Mouse (Mus musculus) liver, embryonic 14.5 days (tissue): ENCODE results near the gene Sdk1. TPM values are rescaled to one million over a fixed set of nuclear protein-coding genes. Genes with fewer than 3 reads are reported as not detected.

Experiments
- ATAC-seq: fragments of 200-750 bp; cut with Nextera tagmentation; 2 replicates; pipeline ENCODE4 v1.8.0; 2017; ENCODE audit warnings: moderate number of reproducible peaks, mild to moderate bottlenecking, moderate library complexity; ENCODE audit not compliant: insufficient read depth
- DNase-seq, 3 experiments: peaks; one replicate each; pipeline ENCODE4 v3.0.0-alpha.2; 2012 to 2013; ENCODE audit warnings: low read depth in 3 of 3, low spot score in 3 of 3
- H3K27ac ChIP-seq: fragments of 300-500 bp; sonication (generic); 2 replicates; pipeline ENCODE4 v1.5.1; 2014; ENCODE audit warnings: moderate library complexity, mild to moderate bottlenecking, control low read depth, inconsistent platforms
- H3K27me3 ChIP-seq: fragments of 300-500 bp; sonication (generic); 2 replicates; pipeline ENCODE4 v1.6.1; 2014; ENCODE audit warnings: mild to moderate bottlenecking, low read length, moderate library complexity; ENCODE audit not compliant: control insufficient read depth, insufficient read depth
- H3K36me3 ChIP-seq: fragments of 300-500 bp; sonication (generic); replicated peaks from 2 replicates; pipeline ENCODE4 v1.6.1; 2014; ENCODE audit warnings: low read depth; ENCODE audit not compliant: control insufficient read depth, insufficient read depth
- H3K4me1 ChIP-seq, 2 experiments: fragments of 200-500 bp in 1 of 2; fragments of 300-500 bp in 1 of 2; sonication (generic) in 1 of 2; replicated peaks; 2 replicates each; pipeline ENCODE4 v1.6.1; 2012 to 2014; ENCODE audit warnings: antibody characterized with exemption in 1 of 2, inconsistent platforms in 1 of 2, low read length in 1 of 2; ENCODE audit not compliant: control insufficient read depth in 2 of 2, insufficient read depth in 2 of 2
- H3K4me2 ChIP-seq: fragments of 300-500 bp; sonication (generic); 2 replicates; pipeline ENCODE4 v1.6.1; 2014; ENCODE audit warnings: low read depth, mild to moderate bottlenecking, control low read depth, moderate library complexity
- H3K4me3 ChIP-seq, 2 experiments: fragments of 200-500 bp in 1 of 2; fragments of 300-500 bp in 1 of 2; sonication (generic) in 1 of 2; 2 replicates each; pipeline ENCODE4 v1.5.1; 2012 to 2014; ENCODE audit warnings: low read depth in 2 of 2, low read length in 2 of 2, mild to moderate bottlenecking in 2 of 2, control low read depth in 1 of 2, inconsistent platforms in 1 of 2, moderate library complexity in 1 of 2; ENCODE audit not compliant: insufficient read depth in 1 of 2
- H3K9ac ChIP-seq: fragments of 300-500 bp; sonication (generic); replicated peaks from 2 replicates; pipeline ENCODE4 v1.6.1; 2014; ENCODE audit warnings: mild to moderate bottlenecking, control low read depth, moderate library complexity
- H3K9me3 ChIP-seq: fragments of 300-500 bp; sonication (generic); 2 replicates; pipeline ENCODE4 v1.6.1; 2016; ENCODE audit warnings: low read length, mixed read lengths; ENCODE audit not compliant: control insufficient read depth
- CTCF ChIP-seq: IDR thresholded peaks from 2 replicates; pipeline ENCODE4 v1.5.1; 2016; ENCODE audit warnings: antibody characterized with exemption, low read depth, control low read depth
- EP300 ChIP-seq: IDR thresholded peaks from 2 replicates; pipeline ENCODE4 v1.6.1; 2016; ENCODE audit warnings: antibody characterized with exemption, low read depth
- WGBS: fragments of 180-500 bp; shearing (Covaris S2); extraction: QIAGEN DNeasy Blood & Tissue Kit; methylation state at CpG from one replicate; pipeline ENCODE4 v1.1.7; 2014; ENCODE audit not compliant: insufficient replicate concordance; 5-methylcytosine and 5-hydroxymethylcytosine counted together
- polyA plus RNA-seq, 2 experiments: library from polyadenylated mRNA; depleted of rRNA in 1 of 2; stranded (reverse) in 1 of 2; unstranded in 1 of 2; fragments of >200 nt; fragmentation: Nextera tagmentation in 1 of 2; extraction: Ambion mirVana in 1 of 2; gene quantifications; 2 replicates each; pipeline versions ENCODE4 v1.2.1 to v1.2.3; 2012 to 2014

The Sdk1 gene
- polyA plus RNA-seq, 2 experiments, result 0.01 to 0.25 TPM

DNA sequence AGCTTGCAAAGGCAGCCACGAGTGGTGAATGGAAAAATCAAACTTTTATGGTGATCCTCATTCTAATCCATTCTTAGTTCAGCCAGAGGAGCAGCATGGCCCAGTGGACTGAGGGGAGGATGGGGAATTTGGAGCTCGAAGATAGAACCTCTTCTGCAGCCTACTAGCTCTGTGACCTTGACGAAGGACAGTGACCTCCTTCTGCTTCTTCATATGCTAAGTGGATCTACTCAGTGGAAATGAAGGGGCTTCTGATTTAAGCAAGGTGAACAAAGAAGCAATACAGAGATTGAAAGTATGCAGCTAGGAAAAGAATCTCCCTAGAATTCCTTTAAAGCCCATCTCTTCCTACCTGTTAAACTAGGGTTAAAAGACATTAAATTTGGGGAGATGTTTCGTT, 152.6 kb downstream of the Sdk1 start:
- no peak overlapping the region for H3K4me3 ChIP-seq
- H3K9ac ChIP-seq, result no peak overlapping the region
- H3K4me2 ChIP-seq, result no peak overlapping the region
- no peaks in the 10 kb centered on the region for H3K27me3 ChIP-seq
- DNase-seq (no peak), ATAC-seq (no peak)
- H3K36me3 ChIP-seq, result no peaks in the 10 kb centered on the region
- H3K9me3 ChIP-seq, result no peaks in the 10 kb centered on the region
- peaks cover 0 to 3% of the 10 kb centered on the region in 2 experiments; a peak in 1 of 4 replicates for H3K4me1 ChIP-seq
- no peak for TF ChIP-seq EP300
- TF ChIP-seq CTCF, result no peak
- 51% methylated on average over 4 of the region's 4 CpGs for WGBS
- H3K27ac ChIP-seq, result no peak overlapping the region

DNA sequence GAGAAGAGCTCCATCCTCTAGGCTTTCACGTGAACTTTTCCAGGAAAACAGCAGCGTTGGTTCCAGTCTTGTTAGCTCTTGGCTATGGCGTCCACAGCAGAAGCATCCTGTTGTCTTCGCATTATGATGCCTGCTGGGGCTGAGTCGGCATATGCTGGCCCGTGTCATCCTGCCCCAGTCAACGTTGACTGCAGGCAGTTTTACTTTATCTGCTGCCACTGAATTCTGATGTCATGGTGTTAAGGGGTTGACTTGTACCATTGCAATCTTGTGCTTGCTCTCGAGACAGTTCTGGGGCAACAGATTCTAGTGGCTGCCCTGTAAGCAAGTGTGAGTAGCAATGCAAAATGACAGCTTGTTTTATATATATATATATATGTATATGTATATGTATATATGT, 153.3 kb downstream of the Sdk1 start:
- TF ChIP-seq CTCF, result no peak
- no peak for TF ChIP-seq EP300

DNA sequence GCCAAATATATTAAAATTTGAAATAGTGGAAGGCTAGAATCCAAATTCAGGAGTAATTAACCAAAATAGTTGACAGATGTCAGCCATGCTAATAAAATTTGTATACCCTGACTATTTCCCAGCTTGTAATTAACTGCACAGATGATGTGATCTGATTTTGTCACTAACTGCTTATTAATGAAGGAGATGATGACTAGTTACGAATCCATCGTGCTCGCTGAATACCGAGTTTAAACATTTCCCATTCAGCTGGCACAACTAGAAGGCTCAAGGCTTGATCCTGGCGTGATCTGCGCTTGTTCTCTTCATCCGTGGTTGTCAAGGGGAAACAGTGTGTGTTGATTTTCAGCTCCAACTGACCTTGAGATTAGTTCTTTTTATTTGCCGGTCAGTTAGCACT, 162.5 kb downstream of the Sdk1 start:
- Histone ChIP-seq H3K9ac (no peak overlapping the region), H3K36me3 (no peaks in the 10 kb centered on the region), H3K27me3 (no peaks in the 10 kb centered on the region), H3K4me1 (no peaks in the 10 kb centered on the region), H3K4me3 (no peak overlapping the region), H3K27ac (no peak overlapping the region), H3K9me3 (no peaks in the 10 kb centered on the region), H3K4me2 (no peak overlapping the region)
- ATAC-seq (no peak), DNase-seq (no peak)
- 69% methylated on average over 8 of the region's 8 CpGs for whole genome bisulfite sequencing
- TF ChIP-seq CTCF (no peak), EP300 (no peak)

More for the DNA sequence above, 153.3 kb downstream of the Sdk1 start:
- H3K9ac ChIP-seq, result no peak overlapping the region
- H3K4me3 ChIP-seq, result no peak overlapping the region
- ATAC-seq, result no peak
- 64% methylated on average over 8 of the region's 8 CpGs for WGBS
- no peak overlapping the region for H3K4me2 ChIP-seq
- no peaks in the 10 kb centered on the region for H3K36me3 ChIP-seq
- DNase-seq, result no peak
- H3K4me1 ChIP-seq, result peaks cover 0 to 3% of the 10 kb centered on the region in 2 experiments; a peak in 1 of 4 replicates
- H3K27me3 ChIP-seq, result no peaks in the 10 kb centered on the region
- no peaks in the 10 kb centered on the region for H3K9me3 ChIP-seq
- no peak overlapping the region for H3K27ac ChIP-seq

DNA sequence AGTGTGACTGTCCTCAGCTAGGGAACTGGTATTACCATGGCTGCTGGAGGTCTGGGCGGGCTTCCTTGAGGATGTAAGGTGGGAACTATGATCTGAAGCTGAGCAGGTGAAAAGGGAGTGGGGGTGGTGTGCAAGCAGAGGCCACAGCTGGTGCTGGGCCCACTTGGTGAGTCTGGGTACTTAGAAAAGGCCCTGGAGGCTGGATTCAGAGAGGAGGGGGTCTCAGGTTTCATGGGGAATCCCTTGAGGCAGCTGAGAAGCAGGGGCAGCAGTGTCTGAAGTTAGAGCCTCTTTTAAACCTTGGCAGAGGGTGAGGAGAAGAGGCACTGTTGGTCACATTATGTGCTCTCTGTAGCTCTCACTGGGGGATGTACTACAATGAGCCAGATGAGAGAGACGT, 163.4 kb downstream of the Sdk1 start:
- ATAC-seq, result no peak
- H3K36me3 ChIP-seq, result no peaks in the 10 kb centered on the region
- H3K4me1 ChIP-seq, result no peaks in the 10 kb centered on the region
- DNase-seq, result no peak
- 32% methylated on average over 2 of the region's 2 CpGs for WGBS
- TF ChIP-seq CTCF (no peak), EP300 (no peak)
- no peak overlapping the region for H3K4me3 ChIP-seq
- no peak overlapping the region for H3K27ac ChIP-seq
- no peaks in the 10 kb centered on the region for H3K27me3 ChIP-seq
- no peaks in the 10 kb centered on the region for H3K9me3 ChIP-seq
- no peak overlapping the region for H3K9ac ChIP-seq
- H3K4me2 ChIP-seq, result no peak overlapping the region

GRCm38 (mm10) chr5:141406926-141407325, 165.6 kb downstream of the Sdk1 start:
- TF ChIP-seq EP300 (no peak), CTCF (no peak)
- no peak overlapping the region for H3K9ac ChIP-seq
- H3K36me3 ChIP-seq, result no peaks in the 10 kb centered on the region
- ATAC-seq, result no peak
- DNase-seq, result no peak
- no peak overlapping the region for H3K4me2 ChIP-seq
- no peaks in the 10 kb centered on the region for H3K4me1 ChIP-seq
- H3K4me3 ChIP-seq, result no peak overlapping the region
- H3K27ac ChIP-seq, result no peak overlapping the region
- no peaks in the 10 kb centered on the region for H3K27me3 ChIP-seq
- WGBS, result 46% methylated on average over 7 of the region's 7 CpGs
- no peaks in the 10 kb centered on the region for H3K9me3 ChIP-seq
